Mouse (Mus musculus): Measurements from ENCODE around the gene Hectd3. TPM values are rescaled to one million over a fixed set of nuclear protein-coding genes. Genes with fewer than 3 reads are reported as not detected.

Gene Hectd3
- 21.6 and 21.8 TPM in 2 replicates for polyA plus RNA-seq (2015; fragmentation: Nextera tagmentation; extraction: Ambion mirVana)

DNA sequence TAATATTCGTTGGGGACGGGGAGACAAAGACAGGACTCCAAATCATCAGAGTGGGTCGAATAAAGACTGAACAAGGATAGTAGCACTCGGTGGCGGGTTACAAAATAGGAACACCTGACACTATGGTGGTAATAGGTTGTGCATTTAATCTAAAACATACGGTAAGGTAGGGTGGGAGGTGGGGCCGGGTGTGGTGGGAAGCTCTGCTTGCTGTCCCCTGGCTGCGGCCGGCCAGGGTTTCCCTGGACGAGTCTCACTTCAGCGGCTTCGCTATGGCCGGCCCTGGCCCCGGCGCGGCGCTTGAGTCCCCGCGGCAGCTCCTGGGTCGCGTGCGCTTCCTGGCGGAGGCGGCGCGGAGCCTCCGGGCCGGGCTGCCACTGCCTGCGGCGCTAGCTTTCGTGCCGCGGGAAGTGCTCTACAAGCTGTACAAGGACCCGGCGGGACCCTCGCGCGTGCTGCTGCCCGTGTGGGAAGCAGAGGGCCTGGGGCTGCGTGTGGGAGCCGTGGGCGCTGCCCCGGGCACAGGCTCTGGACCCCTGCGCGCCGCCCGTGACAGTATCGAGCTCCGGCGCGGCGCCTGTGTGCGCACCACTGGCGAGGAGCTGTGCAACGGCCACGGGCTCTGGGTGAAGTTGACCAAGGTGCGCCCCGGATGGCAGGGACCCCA lies at the start of gene Hectd3:
Gene Hectd3, plus strand, starts transcription at position 187 of the 667 bp plus-strand sequence.

DNA sequence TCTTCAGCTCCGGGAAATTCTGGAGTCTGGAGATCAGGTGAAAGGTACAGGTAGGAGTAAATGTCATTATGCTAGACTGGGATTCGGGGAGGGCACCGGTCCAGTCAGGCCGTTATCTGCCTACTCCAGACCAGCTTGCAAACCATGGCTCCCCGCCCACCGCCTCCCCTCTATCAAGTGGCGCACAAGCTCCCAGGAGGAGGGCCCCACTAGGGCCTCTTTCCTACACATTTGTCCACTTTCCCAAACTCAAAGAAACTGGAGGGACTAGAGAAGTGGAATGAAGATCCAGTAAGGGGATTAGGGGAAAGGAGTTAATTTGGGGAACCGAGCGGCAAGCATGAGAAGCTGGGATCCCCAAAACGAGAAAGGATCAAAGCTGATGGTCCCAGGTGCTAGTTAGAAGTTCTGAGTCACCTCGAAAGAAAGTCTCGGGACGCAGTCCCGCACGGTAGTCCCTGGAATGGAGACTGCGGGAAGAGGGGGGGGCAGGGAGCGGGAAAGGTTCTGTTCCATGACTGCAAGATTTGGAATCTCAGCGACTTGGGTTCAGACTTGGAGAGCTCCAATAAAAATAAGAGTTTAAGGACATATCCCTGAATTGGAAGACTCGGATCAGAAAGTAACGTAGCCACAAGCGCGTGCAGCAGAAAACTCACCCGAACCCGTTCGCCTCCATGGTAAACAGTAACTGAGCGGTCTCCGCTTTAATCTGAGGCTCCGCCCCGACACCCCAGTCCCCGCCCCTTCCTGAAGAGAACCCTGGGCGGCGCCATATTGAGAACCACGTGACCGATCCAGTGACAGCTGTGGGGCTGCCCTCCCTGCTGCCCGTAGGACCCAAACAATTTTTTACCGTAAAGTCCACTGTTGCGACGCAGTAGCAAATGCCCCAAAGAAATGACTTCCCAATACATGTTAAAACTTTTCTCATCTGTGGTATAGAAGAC lies 1.2 kb upstream of the Hectd3 start, which contains the start of gene Urod:
Gene Urod, minus strand, starts transcription at position 742 of the 950 bp plus-strand sequence.

DNA sequence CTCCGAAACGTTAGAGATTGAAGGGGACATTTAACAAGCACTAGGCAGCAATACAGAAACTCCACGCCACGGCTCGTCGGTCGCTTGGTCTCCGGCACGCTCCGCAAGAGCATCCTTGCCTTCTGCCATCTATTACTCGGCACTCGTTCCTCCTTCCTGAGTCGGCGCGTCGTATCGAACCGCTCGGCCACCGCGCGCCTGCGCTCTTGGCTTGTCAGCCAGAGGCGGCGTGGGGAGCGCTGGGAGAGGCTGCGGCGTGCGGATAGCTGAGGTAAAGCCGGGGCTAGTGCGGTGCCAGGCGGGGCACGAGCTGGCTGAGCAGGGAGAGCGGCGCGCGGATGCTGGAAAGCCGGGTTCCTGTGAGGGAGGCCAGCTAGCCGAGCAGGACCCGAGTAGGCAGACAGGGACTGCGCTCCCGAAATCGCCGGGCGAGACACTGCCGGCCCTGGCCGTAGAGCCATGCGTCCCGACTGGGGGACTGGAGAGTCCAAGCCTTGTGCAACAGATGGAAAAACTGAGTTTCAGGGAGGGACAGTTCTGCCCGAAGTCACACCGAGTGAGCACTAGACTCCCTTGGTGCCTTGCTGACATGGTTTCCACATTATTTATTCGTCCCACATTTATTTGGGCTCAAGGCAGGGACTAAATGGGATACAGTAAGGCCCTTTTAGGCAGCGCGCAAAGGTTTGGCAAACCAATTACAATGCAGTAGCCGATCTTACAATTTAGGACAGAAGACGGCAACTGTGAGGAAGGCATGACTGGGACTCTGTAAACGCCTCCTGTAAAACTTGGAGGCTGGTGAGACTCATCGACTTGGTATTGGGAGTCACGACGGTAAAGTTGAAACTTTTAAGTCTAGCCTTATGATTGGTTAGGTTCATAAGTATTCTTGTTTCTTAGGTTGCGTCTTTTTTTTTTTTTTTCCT lies 24.4 kb downstream of the Hectd3 start, which contains the start of gene Eif2b3:
Gene Eif2b3, plus strand, starts transcription at position 197 of the 929 bp plus-strand sequence.

Other genes starting within 250 kb of the Hectd3 start
- 23.4 and 25.2 TPM in 2 replicates for gene Toe1, start 187.7 kb upstream of the Hectd3 start, polyA plus RNA-seq (2015; fragmentation: Nextera tagmentation; extraction: Ambion mirVana)
- gene Mutyh, start 187.6 kb upstream of the Hectd3 start, polyA plus RNA-seq (2015; fragmentation: Nextera tagmentation; extraction: Ambion mirVana): 4.1 and 4.7 TPM in 2 replicates
- gene Hpdl, start 173.6 kb upstream of the Hectd3 start, polyA plus RNA-seq (2015; fragmentation: Nextera tagmentation; extraction: Ambion mirVana): 2.3 and 2.7 TPM in 2 replicates
- gene Zswim5, start 117.9 kb upstream of the Hectd3 start, polyA plus RNA-seq (2015; fragmentation: Nextera tagmentation; extraction: Ambion mirVana): 2.8 and 3.0 TPM in 2 replicates
- 57.6 and 61.8 TPM in 2 replicates for gene Urod, start 904 bp upstream of the Hectd3 start, polyA plus RNA-seq (2015; fragmentation: Nextera tagmentation; extraction: Ambion mirVana)
- gene Eif2b3, start 24.1 kb downstream of the Hectd3 start, polyA plus RNA-seq (2015; fragmentation: Nextera tagmentation; extraction: Ambion mirVana): 53.6 and 55.6 TPM in 2 replicates
- gene Ptch2, start 100.8 kb downstream of the Hectd3 start, polyA plus RNA-seq (2015; fragmentation: Nextera tagmentation; extraction: Ambion mirVana): 3.8 and 5.5 TPM in 2 replicates
- 2.8 and 4.5 TPM in 2 replicates for gene Btbd19, start 130.4 kb downstream of the Hectd3 start, polyA plus RNA-seq (2015; fragmentation: Nextera tagmentation; extraction: Ambion mirVana)
- 0.46 and 0.71 TPM in 2 replicates for gene Tctex1d4, start 131.5 kb downstream of the Hectd3 start, polyA plus RNA-seq (2015; fragmentation: Nextera tagmentation; extraction: Ambion mirVana)
- gene Plk3, start 138.6 kb downstream of the Hectd3 start, polyA plus RNA-seq (2015; fragmentation: Nextera tagmentation; extraction: Ambion mirVana): 31.4 and 31.5 TPM in 2 replicates
- 492 and 499 TPM in 2 replicates for gene Rps8, start 160.9 kb downstream of the Hectd3 start, polyA plus RNA-seq (2015; fragmentation: Nextera tagmentation; extraction: Ambion mirVana)
- 4.2 and 4.4 TPM in 2 replicates for gene Kif2c, start 187.3 kb downstream of the Hectd3 start, polyA plus RNA-seq (2015; fragmentation: Nextera tagmentation; extraction: Ambion mirVana)

All from neural tube, postnatal 0 days (tissue).